Mouse (Mus musculus) right cerebral cortex, postnatal 4 days (tissue): Measurements from ENCODE around the gene Nhej1.

Experiments
- DNase-seq: peaks from one replicate; pipeline ENCODE4 v3.0.0-alpha.2; 2022

Nhej1 gene

GRCm38 (mm10) chr1:75124346-75125321 lies at the start of gene Nhej1:
Nhej1 (minus strand) TSS chr1:75125200.
- DNase-seq: peak; percentile 97

- DNase-seq: peak; percentile 94
Measured at GRCm38 (mm10) chr1:75168472-75169464, 43.8 kb upstream of the Nhej1 start, which contains the start of gene Zfand2b. Zfand2b (plus strand) TSS chr1:75168646.

- no peak for DNase-seq
Measured at GRCm38 (mm10) chr1:75168093-75168471, 43.1 kb upstream of the Nhej1 start.

GRCm38 (mm10) chr1:75160256-75160617 lies 35.2 kb upstream of the Nhej1 start:
- no peak for DNase-seq

- no peak for DNase-seq
Measured at GRCm38 (mm10) chr1:75159540-75160255, 34.7 kb upstream of the Nhej1 start.

GRCm38 (mm10) chr1:75158990-75159389 lies 34.0 kb upstream of the Nhej1 start:
- no peak for DNase-seq

GRCm38 (mm10) chr1:75155837-75156236 lies 30.8 kb upstream of the Nhej1 start:
- DNase-seq: no peak

- no peak for DNase-seq
Measured at GRCm38 (mm10) chr1:75148727-75149126, 23.7 kb upstream of the Nhej1 start.

GRCm38 (mm10) chr1:75147411-75148135 lies 22.6 kb upstream of the Nhej1 start:
- no peak for DNase-seq

- no peak for DNase-seq
Measured at GRCm38 (mm10) chr1:75145589-75145988, 20.6 kb upstream of the Nhej1 start.

- peak; percentile 96 for DNase-seq
Measured at GRCm38 (mm10) chr1:75142301-75143261, 17.6 kb upstream of the Nhej1 start, which contains the start of the genes Cnppd1 and Retreg2. Cnppd1 (minus strand) TSS chr1:75142711. Retreg2 (plus strand) TSS chr1:75142778.

- DNase-seq: peak; percentile 46
Measured at GRCm38 (mm10) chr1:75141486-75142190, 16.6 kb upstream of the Nhej1 start.

- DNase-seq: no peak
Measured at GRCm38 (mm10) chr1:75140601-75141190, 15.7 kb upstream of the Nhej1 start.

GRCm38 (mm10) chr1:75138448-75138847 lies 13.4 kb upstream of the Nhej1 start:
- no peak for DNase-seq

GRCm38 (mm10) chr1:75136730-75137129 lies 11.7 kb upstream of the Nhej1 start:
- DNase-seq: no peak

- DNase-seq: no peak
Measured at GRCm38 (mm10) chr1:75136293-75136692, 11.3 kb upstream of the Nhej1 start.

- DNase-seq: no peak
Measured at GRCm38 (mm10) chr1:75133421-75134207, 8.6 kb upstream of the Nhej1 start, which contains the start of gene Slc23a3. Slc23a3 (minus strand) TSS chr1:75133890.

GRCm38 (mm10) chr1:75128641-75129040 lies 3.6 kb upstream of the Nhej1 start:
- no peak for DNase-seq
